Mouse (Mus musculus) layer of hippocampus, postnatal 14 days (tissue): ENCODE measurements at regions not wholly inside any gene's neighbourhood (a gene's known extent, or its start where the extent isn't known, plus 50 kb on each side); places are given as distances from the start of the nearest gene placed in this dataset.

Experiments
- DNase-seq, 2 experiments: peaks; one replicate each; pipeline ENCODE4 v3.0.0; 2021 to 2022; ENCODE audit warnings: low spot score in 2 of 2, mixed read lengths in 1 of 2

- DNase-seq: no peak
Observed at GRCm38 (mm10) chr14:58691129-58691828, 451.4 kb downstream of the 1700129C05Rik start.

DNA sequence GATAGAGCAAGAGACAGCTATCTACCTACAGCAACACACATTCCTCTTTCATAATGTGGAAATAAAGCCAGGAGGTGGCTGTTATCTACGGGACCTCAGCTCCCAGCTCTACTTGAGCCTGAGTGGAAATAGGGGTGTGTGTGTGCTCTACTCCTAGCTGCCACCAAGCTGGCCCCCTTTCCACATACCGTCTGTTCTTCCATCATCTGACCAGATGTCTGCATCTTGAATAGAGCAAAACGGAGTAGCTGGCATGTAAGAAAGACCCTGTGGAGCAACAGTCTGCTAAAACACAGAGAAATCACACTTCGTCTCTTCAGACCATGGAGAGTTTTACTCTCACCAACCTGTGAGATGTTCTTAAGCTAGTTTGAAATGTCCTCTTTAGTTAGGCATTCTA is 454.9 kb downstream of the 1700129C05Rik start:
- peak in 1 of 2 experiments; percentile 5 for DNase-seq

GRCm38 (mm10) chr14:58678781-58679180 is 463.9 kb downstream of the 1700129C05Rik start:
- DNase-seq: no peak

DNA sequence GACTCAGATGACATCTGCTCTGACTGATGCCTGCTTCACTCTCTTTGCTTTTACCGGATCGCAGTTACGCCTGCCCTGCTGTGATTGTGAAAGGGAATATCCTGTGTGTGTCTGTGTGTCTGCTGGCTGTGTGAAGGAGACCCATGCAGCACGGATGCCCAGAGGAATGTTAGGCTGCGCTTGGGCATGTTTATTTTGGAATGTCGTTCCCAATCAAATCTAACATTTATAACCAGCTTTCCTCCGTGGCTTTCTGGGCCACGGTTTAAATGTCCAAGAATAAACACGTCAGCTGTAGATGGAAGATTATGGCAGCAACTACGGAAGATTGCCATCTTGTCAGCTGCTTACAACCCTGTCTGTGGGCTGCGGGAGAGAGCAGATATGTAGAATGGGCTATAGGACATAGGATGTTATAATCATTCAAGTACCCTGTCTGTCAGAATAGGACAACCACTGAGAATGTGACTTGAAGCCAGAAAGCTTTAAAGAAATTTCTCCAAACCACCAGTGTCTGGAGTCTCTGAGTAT is 464.5 kb downstream of the 1700129C05Rik start:
- DNase-seq: no peak

DNA sequence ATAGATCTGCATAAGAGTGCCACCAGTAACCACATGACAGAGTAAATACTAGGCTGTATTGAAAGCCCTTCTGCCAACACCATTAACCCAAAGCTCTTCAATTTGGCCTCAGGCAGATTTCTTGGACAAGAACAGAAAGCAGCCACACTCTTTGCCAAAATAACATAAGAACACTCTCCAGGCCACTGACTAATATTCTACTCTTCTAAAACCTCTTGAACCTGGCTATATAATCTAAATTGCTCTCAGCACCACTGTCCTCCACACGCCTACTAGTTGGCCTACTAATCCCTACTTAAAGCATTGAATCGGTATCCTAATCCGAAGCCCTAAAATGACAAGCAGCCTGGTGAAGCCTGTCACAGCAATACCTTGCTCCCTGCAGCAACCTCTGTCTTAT is 467.5 kb downstream of the 1700129C05Rik start:
- DNase-seq: no peak

DNA sequence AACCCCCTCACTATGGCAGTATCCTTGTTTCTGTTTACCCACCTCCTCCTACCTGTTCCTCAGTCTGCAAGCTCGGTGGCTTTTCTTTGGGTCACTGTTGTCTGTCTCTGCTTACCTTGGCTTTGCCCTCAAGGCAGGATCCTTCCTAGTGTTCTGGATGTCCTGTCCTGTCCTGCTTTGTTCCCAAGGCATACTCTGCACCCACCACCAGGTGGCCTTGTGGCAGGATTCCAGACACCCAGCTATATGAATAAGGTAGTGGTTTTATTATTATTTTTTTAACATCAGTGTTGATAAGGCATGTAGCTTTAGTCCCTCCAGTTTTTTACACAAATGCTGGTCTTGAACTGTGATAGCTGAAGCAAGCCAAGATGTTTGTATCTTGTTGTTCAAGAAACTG is 478.7 kb downstream of the 1700129C05Rik start:
- DNase-seq: no peak

DNA sequence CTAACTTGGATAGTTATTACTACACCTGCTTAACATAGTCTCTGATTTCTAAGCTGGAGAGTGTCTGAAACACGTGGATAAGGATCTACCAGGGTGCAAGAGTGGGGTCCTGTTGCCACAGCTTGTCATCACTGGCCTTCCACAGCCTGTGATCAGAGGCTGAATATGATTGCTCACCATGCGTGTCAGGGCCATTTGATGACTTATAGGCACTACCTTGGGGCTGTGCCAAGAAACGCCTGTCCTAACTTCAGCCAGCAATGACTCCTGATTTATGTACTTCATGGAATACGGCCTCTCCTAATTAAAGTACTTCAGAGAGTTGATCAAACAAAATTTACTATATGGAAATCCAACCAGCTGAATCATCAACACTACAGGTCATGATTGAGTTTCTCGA is 480.1 kb downstream of the 1700129C05Rik start:
- DNase-seq: no peak

GRCm38 (mm10) chr14:58661416-58661815 is 481.3 kb downstream of the 1700129C05Rik start:
- no peak for DNase-seq

DNA sequence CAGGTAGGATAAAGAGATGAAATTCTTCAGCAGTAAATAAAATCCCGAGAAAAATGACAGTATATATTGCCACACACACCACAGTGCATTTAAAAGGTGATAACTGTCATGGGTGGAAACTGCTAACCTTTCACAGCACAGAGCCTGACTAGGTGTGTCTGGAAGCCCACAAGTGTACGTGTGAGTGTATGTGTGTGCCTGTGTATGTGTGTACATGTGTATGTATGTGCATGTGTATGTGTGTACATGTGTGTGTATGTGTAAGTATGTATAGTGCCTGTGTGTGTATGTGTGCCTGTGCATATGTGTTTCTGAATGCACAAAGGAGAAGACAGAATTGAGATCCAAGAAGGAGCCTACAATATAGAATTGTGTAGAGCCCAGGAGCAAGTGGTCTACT is 485.4 kb downstream of the 1700129C05Rik start:
- no peak for DNase-seq

DNA sequence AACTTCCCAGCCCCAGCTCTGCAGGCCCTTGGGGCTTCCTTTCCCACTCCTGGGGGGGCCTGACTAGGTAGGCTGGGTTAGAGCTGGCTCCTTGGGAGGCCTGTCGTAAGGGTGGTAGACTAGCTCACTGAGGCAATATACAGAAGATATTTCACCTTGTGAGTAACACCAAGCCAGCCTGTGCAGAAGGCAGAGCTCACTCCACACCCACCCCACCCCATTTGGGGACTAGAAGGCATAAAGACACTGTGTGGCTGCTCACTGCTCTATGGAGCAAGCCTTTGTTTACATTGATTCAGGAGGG is 485.8 kb downstream of the 1700129C05Rik start:
- no peak for DNase-seq

DNA sequence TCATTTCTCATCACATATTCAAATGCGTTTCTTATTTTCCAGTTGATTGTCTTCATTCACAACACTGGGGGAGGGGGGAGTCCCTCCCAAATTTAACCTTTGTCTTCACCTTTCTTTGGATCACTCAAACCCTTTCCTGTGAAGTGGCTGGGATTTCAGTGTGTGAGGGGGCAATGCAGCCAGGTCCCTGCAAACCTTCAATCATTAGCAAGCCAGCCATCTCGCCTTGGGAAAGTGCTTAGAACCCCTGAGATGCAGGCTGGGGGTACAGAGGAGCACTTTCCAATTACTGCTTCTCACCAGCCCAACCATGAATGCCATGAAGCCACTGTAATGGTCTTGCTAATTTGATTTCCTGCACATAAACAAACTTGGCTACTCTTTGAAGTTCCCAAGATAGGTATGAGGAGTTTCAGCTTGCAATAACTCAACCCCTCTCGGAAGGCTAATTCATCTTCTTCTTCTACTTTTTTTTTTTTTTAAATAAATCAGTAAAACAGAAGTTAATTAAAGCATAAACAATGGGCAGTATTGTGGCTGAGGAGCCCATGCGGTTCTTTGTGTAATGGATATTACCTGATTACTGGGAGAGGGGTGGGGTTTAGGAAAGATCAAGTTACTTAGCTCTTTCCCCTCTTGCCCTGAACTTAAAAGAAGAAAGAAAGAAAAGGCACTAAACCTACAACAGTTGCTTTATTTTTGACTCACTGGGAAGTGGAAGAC is 486.3 kb downstream of the 1700129C05Rik start:
- no peak for DNase-seq

- no peak for DNase-seq
Observed at GRCm38 (mm10) chr14:58653026-58653425, 489.7 kb downstream of the 1700129C05Rik start.

GRCm38 (mm10) chr14:58652004-58652403 is 490.7 kb downstream of the 1700129C05Rik start:
- no peak for DNase-seq

DNA sequence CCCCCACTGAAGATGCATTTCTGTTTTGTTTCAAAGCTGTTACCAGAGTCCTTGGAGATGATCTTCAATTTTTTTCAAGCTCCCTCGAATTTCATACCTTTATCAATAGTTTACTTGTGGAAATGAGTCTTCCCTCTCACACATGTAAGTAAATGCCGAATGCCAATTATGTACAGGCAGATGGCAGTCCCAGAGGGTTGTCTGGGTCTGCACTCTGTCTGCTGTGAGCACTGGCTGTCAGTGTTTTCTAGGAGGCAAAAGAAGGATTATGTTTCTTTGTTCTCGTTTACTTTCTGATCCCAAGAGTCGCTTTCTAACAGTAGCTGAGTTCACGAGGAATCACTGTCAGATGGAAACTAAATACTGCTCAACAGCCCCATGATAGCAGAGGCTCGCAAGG is 491.5 kb downstream of the 1700129C05Rik start:
- DNase-seq: no peak

DNA sequence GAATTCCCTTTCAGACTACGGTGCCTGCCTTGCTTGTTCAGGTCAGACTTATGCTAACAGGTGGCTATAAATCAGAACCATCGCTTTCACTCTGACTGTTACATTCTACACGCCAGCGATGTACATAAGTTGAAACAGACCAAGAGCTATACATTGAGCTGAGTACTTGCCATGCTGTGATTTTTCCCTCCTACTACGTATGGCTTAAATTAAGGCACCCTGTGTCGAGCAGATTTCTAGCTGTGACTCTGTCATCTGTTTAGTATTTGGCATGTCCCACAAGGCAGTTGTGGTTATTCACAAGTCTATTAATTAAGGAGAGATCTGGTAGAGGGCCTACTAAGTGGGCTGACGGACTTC is 504.4 kb downstream of the 1700129C05Rik start:
- no peak for DNase-seq

- DNase-seq: no peak
Observed at GRCm38 (mm10) chr14:58637405-58638336, 505.0 kb downstream of the 1700129C05Rik start.

- no peak for DNase-seq
Observed at GRCm38 (mm10) chr14:58631221-58631620, 511.5 kb downstream of the 1700129C05Rik start.

DNA sequence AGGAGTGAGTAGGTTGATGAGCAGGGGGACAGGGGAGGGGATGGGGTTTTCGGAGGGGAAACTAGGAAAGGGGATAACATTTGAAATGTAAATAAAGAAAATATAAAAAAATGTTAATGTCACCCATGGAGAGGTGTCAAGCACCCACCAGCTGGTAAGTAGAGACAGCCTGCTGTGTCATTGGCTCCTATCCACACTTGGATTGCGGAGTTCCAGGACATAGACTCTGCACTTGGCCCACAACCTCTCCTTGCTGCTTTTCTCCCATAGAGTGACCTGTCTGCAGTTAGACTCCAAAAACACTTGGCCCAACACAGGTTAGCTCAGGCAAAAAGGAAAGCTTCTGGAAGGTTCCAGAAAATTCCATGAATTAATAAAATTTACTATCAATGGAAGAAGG is 514.4 kb downstream of the 1700129C05Rik start:
- DNase-seq: no peak

- DNase-seq: no peak
Observed at GRCm38 (mm10) chr14:58626506-58627256, 516.0 kb downstream of the 1700129C05Rik start.

DNA sequence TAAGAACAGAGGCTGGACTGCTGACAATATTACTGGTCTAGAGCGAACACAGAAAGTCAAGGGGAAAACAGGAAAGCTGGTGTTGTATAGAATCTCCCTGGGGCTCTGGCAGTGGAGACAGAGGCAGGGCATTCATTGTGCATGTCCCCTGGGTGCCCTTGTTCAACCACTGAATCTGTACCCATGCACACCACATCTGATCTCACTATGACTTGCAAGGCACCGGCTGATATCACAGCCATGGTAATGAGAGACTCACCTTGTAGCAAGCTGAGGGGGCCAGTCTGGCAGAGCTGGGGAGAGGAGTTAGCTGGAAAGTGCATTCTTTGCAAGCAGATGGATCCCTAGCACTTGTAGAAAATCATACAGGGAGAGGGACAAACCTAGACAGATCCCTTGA is 522.5 kb downstream of the 1700129C05Rik start:
- no peak for DNase-seq

- no peak for DNase-seq
Observed at GRCm38 (mm10) chr14:58617656-58618055, 525.0 kb downstream of the 1700129C05Rik start.
